Comparison of ENCODE assay signal across 11 mouse cellular contexts in the genomic region with DNA sequence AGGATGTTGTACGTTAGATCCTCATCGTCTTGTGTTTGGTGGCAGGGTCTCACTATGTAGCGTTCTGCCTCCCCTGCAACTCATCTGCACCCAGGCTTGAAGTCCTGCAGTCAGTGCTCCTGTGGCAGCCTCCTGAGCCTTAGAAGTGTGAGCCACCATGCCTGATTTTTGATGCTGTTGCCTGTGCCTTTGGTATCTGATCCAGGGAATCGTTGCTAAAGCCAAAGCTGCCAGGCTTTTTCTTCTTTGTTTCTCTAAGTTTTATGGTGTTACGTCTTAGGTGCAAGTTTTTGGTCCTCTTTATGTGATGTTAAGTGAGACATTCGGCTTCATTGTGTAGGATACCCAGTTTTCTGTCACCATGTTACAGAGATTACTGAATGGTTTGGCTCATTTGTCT. TPM values are rescaled to one million over a fixed set of nuclear protein-coding genes. Genes with fewer than 3 reads are reported as not detected.
DNase-seq lines count a peak whose midpoint lies in the region; ATAC-seq lines count a peak whose summit lies in the region.
"Had no signal": no experiment of that assay in that cellular context is flagged by ENCODE, and none has a peak within 500 bp of the region (broad histone marks: within the 10 kb centered on the region; RNA-seq: fewer than 3 reads in every experiment).

No protein-coding gene starts in this region.

- no peaks in the 10 kb centered on the region for H3K9me3 ChIP-seq in hindbrain, embryonic 11.5 days (ENCODE audit: control insufficient read depth, low read length)
- no peaks in the 10 kb centered on the region for H3K9me3 ChIP-seq in hindbrain, embryonic 14.5 days (ENCODE audit: control insufficient read depth, low read length)
- no peaks in the 10 kb centered on the region for H3K9me3 ChIP-seq in midbrain, embryonic 12.5 days
- H3K9me3 ChIP-seq in midbrain, embryonic 15.5 days, result no peaks in the 10 kb centered on the region
- no peaks in the 10 kb centered on the region for H3K9me3 ChIP-seq in embryonic facial prominence, embryonic 14.5 days (ENCODE audit: control insufficient read depth, low read length)
- no peaks in the 10 kb centered on the region for H3K9me3 ChIP-seq in liver, embryonic 16.5 days (replicated peaks; ENCODE audit: control insufficient read depth, low read length)

- H3K4me2 ChIP-seq in hindbrain, embryonic 11.5 days (replicated peaks; ENCODE audit: low read depth, low read length), result no peak overlapping the region
- no peak overlapping the region for H3K4me2 ChIP-seq in hindbrain, embryonic 14.5 days (replicated peaks)
- peak overlapping the region; percentile 22 for H3K4me2 ChIP-seq in midbrain, embryonic 12.5 days (replicated peaks)
- H3K4me2 ChIP-seq in midbrain, embryonic 15.5 days, result no peak overlapping the region
- peak overlapping the region; percentile 64; the same call in 1 of the 2 replicates for H3K4me2 ChIP-seq in embryonic facial prominence, embryonic 14.5 days (ENCODE audit: low read depth, low read length)
- H3K4me2 ChIP-seq in liver, embryonic 16.5 days (ENCODE audit: low read depth, low read length), result peak overlapping the region; percentile 83

- H3K36me3 ChIP-seq in hindbrain, embryonic 11.5 days (ENCODE audit: control insufficient read depth, insufficient read depth, low read length), result no peaks in the 10 kb centered on the region
- no peaks in the 10 kb centered on the region for H3K36me3 ChIP-seq in hindbrain, embryonic 14.5 days (replicated peaks; ENCODE audit: control insufficient read depth, insufficient read depth)
- no peaks in the 10 kb centered on the region for H3K36me3 ChIP-seq in midbrain, embryonic 12.5 days
- no peaks in the 10 kb centered on the region for H3K36me3 ChIP-seq in midbrain, embryonic 15.5 days (replicated peaks)
- no peaks in the 10 kb centered on the region for H3K36me3 ChIP-seq in embryonic facial prominence, embryonic 14.5 days (ENCODE audit: control insufficient read depth, insufficient read depth, low read length)
- H3K36me3 ChIP-seq in liver, embryonic 16.5 days (ENCODE audit: control insufficient read depth, insufficient read depth), result peaks cover 13% of the 10 kb centered on the region

- H3K9ac ChIP-seq in hindbrain, embryonic 11.5 days (ENCODE audit: low read depth, low read length), result 0 out of 2 replicates have a peak overlapping the region, but pooled peaks have one; percentile 11
- H3K9ac ChIP-seq in hindbrain, embryonic 14.5 days, result no peak overlapping the region
- no peak overlapping the region for H3K9ac ChIP-seq in midbrain, embryonic 12.5 days (replicated peaks)
- H3K9ac ChIP-seq in midbrain, embryonic 15.5 days, result no peak overlapping the region
- H3K9ac ChIP-seq in embryonic facial prominence, embryonic 14.5 days (ENCODE audit: low read depth, low read length), result no peak overlapping the region
- peak overlapping the region; percentile 50 for H3K9ac ChIP-seq in liver, embryonic 16.5 days (ENCODE audit: low read depth, low read length)

- no peak for DNase-seq in hindbrain, embryonic 11.5 days (ENCODE audit: low spot score)
- DNase-seq in hindbrain, embryonic 14.5 days (ENCODE audit: low spot score), result no peak
- DNase-seq in embryonic facial prominence, embryonic 14.5 days (ENCODE audit: low spot score), result no peak
- DNase-seq in cerebellum, postnatal 14 days, result no peak
- no peak for DNase-seq in cerebellum, adult 18-20 months
- DNase-seq: heart, postnatal 36 days; kidney, postnatal 25 days; thymus, postnatal 25 days had no signal

- H3K4me1 ChIP-seq in hindbrain, embryonic 11.5 days (replicated peaks; ENCODE audit: control insufficient read depth, insufficient read depth, low read length), result no peaks in the 10 kb centered on the region
- H3K4me1 ChIP-seq in hindbrain, embryonic 14.5 days (replicated peaks; ENCODE audit: control insufficient read depth, insufficient read depth, low read length), result peaks cover 10% of the 10 kb centered on the region
- peaks cover 31% of the 10 kb centered on the region for H3K4me1 ChIP-seq in midbrain, embryonic 12.5 days
- peaks cover 14% of the 10 kb centered on the region for H3K4me1 ChIP-seq in midbrain, embryonic 15.5 days
- H3K4me1 ChIP-seq in embryonic facial prominence, embryonic 14.5 days (ENCODE audit: control insufficient read depth, insufficient read depth, low read length), result peaks cover 10% of the 10 kb centered on the region; the same call in 1 of the 2 replicates
- H3K4me1 ChIP-seq in liver, embryonic 16.5 days (ENCODE audit: control insufficient read depth, low read depth, low read length), result peaks cover 29% of the 10 kb centered on the region

- ATAC-seq in hindbrain, embryonic 11.5 days (ENCODE audit: low FRiP score), result no peak
- ATAC-seq in hindbrain, embryonic 14.5 days (ENCODE audit: low FRiP score), result no peak
- ATAC-seq in midbrain, embryonic 12.5 days (ENCODE audit: low FRiP score, low read depth), result no peak
- ATAC-seq in midbrain, embryonic 15.5 days (replicated peaks), result no peak
- no peak for ATAC-seq in embryonic facial prominence, embryonic 14.5 days (ENCODE audit: low read depth)
- ATAC-seq in liver, embryonic 16.5 days (ENCODE audit: low read depth), result no peak

- H3K4me3 ChIP-seq in hindbrain, embryonic 11.5 days (ENCODE audit: low read depth, low read length), result no peak overlapping the region
- no peak overlapping the region for H3K4me3 ChIP-seq in hindbrain, embryonic 14.5 days (replicated peaks; ENCODE audit: low read length)
- peak overlapping the region; percentile 17; the same call in 1 of the 2 replicates for H3K4me3 ChIP-seq in midbrain, embryonic 12.5 days
- H3K4me3 ChIP-seq in midbrain, embryonic 15.5 days, result no peak overlapping the region
- no peak overlapping the region for H3K4me3 ChIP-seq in embryonic facial prominence, embryonic 14.5 days (ENCODE audit: low read depth, low read length)
- peak overlapping the region; percentile 50 for H3K4me3 ChIP-seq in liver, embryonic 16.5 days (ENCODE audit: low read depth, low read length)

- no peaks in the 10 kb centered on the region for H3K27me3 ChIP-seq in hindbrain, embryonic 11.5 days (ENCODE audit: control insufficient read depth, insufficient read depth, low read length)
- H3K27me3 ChIP-seq in hindbrain, embryonic 14.5 days (ENCODE audit: control insufficient read depth, insufficient read depth, low read length), result no peaks in the 10 kb centered on the region
- H3K27me3 ChIP-seq in midbrain, embryonic 12.5 days, result no peaks in the 10 kb centered on the region
- H3K27me3 ChIP-seq in midbrain, embryonic 15.5 days (replicated peaks), result no peaks in the 10 kb centered on the region
- no peaks in the 10 kb centered on the region for H3K27me3 ChIP-seq in embryonic facial prominence, embryonic 14.5 days (replicated peaks; ENCODE audit: control insufficient read depth, insufficient read depth, low read length)
- H3K27me3 ChIP-seq in liver, embryonic 16.5 days (ENCODE audit: control insufficient read depth, insufficient read depth, low read depth, low read length), result no peaks in the 10 kb centered on the region

- 90% methylated on average over 6 of the region's 6 CpGs for WGBS in hindbrain, embryonic 11.5 days
- 89% methylated on average over 6 of the region's 6 CpGs for WGBS in hindbrain, embryonic 14.5 days
- WGBS in midbrain, embryonic 12.5 days, result 85% methylated on average over 6 of the region's 6 CpGs
- WGBS in midbrain, embryonic 15.5 days, result 81% methylated on average over 6 of the region's 6 CpGs
- 86% methylated on average over 6 of the region's 6 CpGs for WGBS in embryonic facial prominence, embryonic 14.5 days
- 78% methylated on average over 6 of the region's 6 CpGs for WGBS in liver, embryonic 16.5 days (ENCODE audit: insufficient replicate concordance)

- H3K27ac ChIP-seq in hindbrain, embryonic 11.5 days (ENCODE audit: low read depth, low read length), result no peak overlapping the region
- H3K27ac ChIP-seq in hindbrain, embryonic 14.5 days, result no peak overlapping the region
- no peak overlapping the region for H3K27ac ChIP-seq in midbrain, embryonic 12.5 days (replicated peaks)
- no peak overlapping the region for H3K27ac ChIP-seq in midbrain, embryonic 15.5 days
- H3K27ac ChIP-seq in embryonic facial prominence, embryonic 14.5 days (replicated peaks; ENCODE audit: low read depth, low read length), result no peak overlapping the region
- no peak overlapping the region for H3K27ac ChIP-seq in liver, embryonic 16.5 days (ENCODE audit: low read length)

RNA-seq across cellular contexts. Expression of a gene that starts 2.6 kb away (rescaled TPM):
- polyA plus RNA-seq in hindbrain, embryonic 11.5 days (2014; fragmentation: Nextera tagmentation; extraction: Ambion mirVana), result 73.5 and 79.9 TPM in 2 replicates
- 10.5 and 12.5 TPM in 2 replicates for polyA plus RNA-seq in hindbrain, embryonic 14.5 days (2014; fragmentation: Nextera tagmentation; extraction: Ambion mirVana)
- polyA plus RNA-seq in midbrain, embryonic 12.5 days (2016; fragmentation: Nextera tagmentation; extraction: Ambion mirVana), result 78.1 and 79.3 TPM in 2 replicates
- polyA plus RNA-seq in midbrain, embryonic 15.5 days (2015; fragmentation: Nextera tagmentation; extraction: Ambion mirVana), result 8.4 and 11.3 TPM in 2 replicates
- polyA plus RNA-seq in embryonic facial prominence, embryonic 14.5 days (2014; fragmentation: Nextera tagmentation; extraction: Ambion mirVana), result 43.2 and 50.2 TPM in 2 replicates
- polyA plus RNA-seq in liver, embryonic 16.5 days (2015; fragmentation: Nextera tagmentation; extraction: Ambion mirVana), result 50.1 and 54.8 TPM in 2 replicates

RNA-seq across cellular contexts. Expression of a gene that starts 41.2 kb away (rescaled TPM):
- 49.0 and 58.2 TPM in 2 replicates for polyA plus RNA-seq in hindbrain, embryonic 11.5 days (2014; fragmentation: Nextera tagmentation; extraction: Ambion mirVana)
- 54.3 and 65.3 TPM in 2 replicates for polyA plus RNA-seq in hindbrain, embryonic 14.5 days (2014; fragmentation: Nextera tagmentation; extraction: Ambion mirVana)
- 48.7 and 52.0 TPM in 2 replicates for polyA plus RNA-seq in midbrain, embryonic 12.5 days (2016; fragmentation: Nextera tagmentation; extraction: Ambion mirVana)
- polyA plus RNA-seq in midbrain, embryonic 15.5 days (2015; fragmentation: Nextera tagmentation; extraction: Ambion mirVana), result 37.8 and 39.0 TPM in 2 replicates
- 50.3 and 51.1 TPM in 2 replicates for polyA plus RNA-seq in embryonic facial prominence, embryonic 14.5 days (2014; fragmentation: Nextera tagmentation; extraction: Ambion mirVana)
- polyA plus RNA-seq in liver, embryonic 16.5 days (2015; fragmentation: Nextera tagmentation; extraction: Ambion mirVana), result 21.3 and 24.7 TPM in 2 replicates

RNA-seq across cellular contexts. Expression of a gene that starts 55.8 kb away (rescaled TPM):
- 5.5 and 5.8 TPM in 2 replicates for polyA plus RNA-seq in hindbrain, embryonic 11.5 days (2014; fragmentation: Nextera tagmentation; extraction: Ambion mirVana)
- polyA plus RNA-seq in hindbrain, embryonic 14.5 days (2014; fragmentation: Nextera tagmentation; extraction: Ambion mirVana), result 4.1 and 5.1 TPM in 2 replicates
- 6.5 and 7.8 TPM in 2 replicates for polyA plus RNA-seq in midbrain, embryonic 12.5 days (2016; fragmentation: Nextera tagmentation; extraction: Ambion mirVana)
- 5.1 and 5.2 TPM in 2 replicates for polyA plus RNA-seq in midbrain, embryonic 15.5 days (2015; fragmentation: Nextera tagmentation; extraction: Ambion mirVana)
- 6.2 and 6.7 TPM in 2 replicates for polyA plus RNA-seq in embryonic facial prominence, embryonic 14.5 days (2014; fragmentation: Nextera tagmentation; extraction: Ambion mirVana)
- polyA plus RNA-seq in liver, embryonic 16.5 days (2015; fragmentation: Nextera tagmentation; extraction: Ambion mirVana), result 34.2 and 34.6 TPM in 2 replicates

Comparison
In these comparisons a context has a peak if more than half of its experiments do, and no peak if none do; other contexts are left out.
1. H3K4me2 ChIP-seq: peak in midbrain, embryonic 12.5 days (single experiment), embryonic facial prominence, embryonic 14.5 days (single experiment) and liver, embryonic 16.5 days (single experiment); none in hindbrain, embryonic 11.5 days (single experiment), hindbrain, embryonic 14.5 days (single experiment) and midbrain, embryonic 15.5 days (single experiment).
2. H3K4me3 ChIP-seq: peak in midbrain, embryonic 12.5 days (single experiment) and liver, embryonic 16.5 days (single experiment); none in hindbrain, embryonic 11.5 days (single experiment), hindbrain, embryonic 14.5 days (single experiment), midbrain, embryonic 15.5 days (single experiment) and embryonic facial prominence, embryonic 14.5 days (single experiment).
3. H3K9ac ChIP-seq: peak in hindbrain, embryonic 11.5 days (single experiment) and liver, embryonic 16.5 days (single experiment); none in hindbrain, embryonic 14.5 days (single experiment), midbrain, embryonic 12.5 days (single experiment), midbrain, embryonic 15.5 days (single experiment) and embryonic facial prominence, embryonic 14.5 days (single experiment).